Mouse (Mus musculus) lung, adult 2 months (tissue): Measurements from ENCODE around the gene Zfp341.

ENCODE experiments used
- CTCF ChIP-seq: fragments of 200-500 bp; IDR thresholded peaks from 2 replicates; pipeline ENCODE4 v1.5.1; 2011; ENCODE audit warnings: mild to moderate bottlenecking, low read length, control low read depth; ENCODE audit not compliant: insufficient read depth
- POLR2A ChIP-seq: fragments of 200-500 bp; IDR thresholded peaks from 2 replicates; pipeline ENCODE4 v1.6.1; 2011; ENCODE audit warnings: low read depth, mild to moderate bottlenecking, control low read depth, low read length, borderline replicate concordance; ENCODE audit errors: extremely low read depth

GRCm38 (mm10) chr2:154689391-154689790 lies 76.3 kb downstream of the Zfp341 start:
- TF ChIP-seq POLR2A: no peak
- TF ChIP-seq CTCF: no peak
